ENCODE assay signal across 24 mouse cellular contexts in genomic region chr4:111669369-111669768, GRCm38 (mm10).
"Had no signal": no experiment of that assay in that cellular context is flagged by ENCODE, and none has a peak within 500 bp of the region (broad histone marks: within the 10 kb centered on the region; RNA-seq: fewer than 3 reads in every experiment).

No protein-coding gene starts in this region.

- H3K4me3 ChIP-seq: heart, adult 2 months; heart, embryonic 10.5 days; heart, embryonic 12.5 days; hindbrain, embryonic 10.5 days; hindbrain, embryonic 12.5 days; intestine, embryonic 15.5 days; layer of hippocampus, adult 2 months; left cerebral cortex, adult 2 months; limb, embryonic 10.5 days; limb, embryonic 12.5 days had no signal

- H3K36me3 ChIP-seq: heart, embryonic 10.5 days; heart, embryonic 12.5 days; hindbrain, embryonic 10.5 days; hindbrain, embryonic 12.5 days; intestine, embryonic 15.5 days; limb, embryonic 10.5 days; limb, embryonic 12.5 days had no signal

- H3K27ac ChIP-seq: heart, adult 2 months; heart, embryonic 10.5 days; hindbrain, embryonic 10.5 days; layer of hippocampus, adult 2 months; left cerebral cortex, adult 2 months; limb, embryonic 10.5 days; limb, embryonic 12.5 days had no signal

- ATAC-seq: hindbrain, embryonic 16.5 days; inflammation-experienced regulatory T-cells, adult 6 months; intestine, embryonic 15.5 days; intestine, postnatal 0 days had no signal

- H3K9ac ChIP-seq: heart, embryonic 12.5 days; hindbrain, embryonic 12.5 days; hindbrain, embryonic 14.5 days; intestine, embryonic 15.5 days; limb, embryonic 12.5 days had no signal

- H3K9me3 ChIP-seq: heart, embryonic 10.5 days; heart, embryonic 12.5 days; hindbrain, embryonic 10.5 days; hindbrain, embryonic 12.5 days; intestine, embryonic 15.5 days; limb, embryonic 10.5 days; limb, embryonic 12.5 days had no signal

- DNase-seq: gastrocnemius, postnatal 14 days; gastrocnemius, postnatal 36 days; heart, adult 11 months; heart, adult 2 months; heart, postnatal 10 days; heart, postnatal 4 days; kidney, adult 18-20 months; kidney, adult 8-10 months; kidney, postnatal 10 days; kidney, postnatal 25 days; kidney, postnatal 4 days had no signal

- H3K27me3 ChIP-seq: heart, embryonic 12.5 days; hindbrain, embryonic 12.5 days; intestine, embryonic 15.5 days; limb, embryonic 12.5 days had no signal

- H3K4me2 ChIP-seq: heart, embryonic 12.5 days; hindbrain, embryonic 12.5 days; hindbrain, embryonic 14.5 days; intestine, embryonic 15.5 days; limb, embryonic 12.5 days had no signal
